Mouse (Mus musculus) subcutaneous adipose tissue, adult 2 months (tissue): ENCODE data around the gene Wfdc15a. TPM values are rescaled to one million over a fixed set of nuclear protein-coding genes. Genes with fewer than 3 reads are reported as not detected.

ENCODE experiments used
- polyA plus RNA-seq: library from polyadenylated mRNA; depleted of rRNA; stranded (reverse); fragments of >200 nt; gene quantifications from 2 replicates; pipeline ENCODE4 v1.2.3, GENCODE M21; 2012; ENCODE audit warnings: low replicate concordance; rRNA removed

Gene Wfdc15a
- not detected in 2 replicates for polyA plus RNA-seq

DNA sequence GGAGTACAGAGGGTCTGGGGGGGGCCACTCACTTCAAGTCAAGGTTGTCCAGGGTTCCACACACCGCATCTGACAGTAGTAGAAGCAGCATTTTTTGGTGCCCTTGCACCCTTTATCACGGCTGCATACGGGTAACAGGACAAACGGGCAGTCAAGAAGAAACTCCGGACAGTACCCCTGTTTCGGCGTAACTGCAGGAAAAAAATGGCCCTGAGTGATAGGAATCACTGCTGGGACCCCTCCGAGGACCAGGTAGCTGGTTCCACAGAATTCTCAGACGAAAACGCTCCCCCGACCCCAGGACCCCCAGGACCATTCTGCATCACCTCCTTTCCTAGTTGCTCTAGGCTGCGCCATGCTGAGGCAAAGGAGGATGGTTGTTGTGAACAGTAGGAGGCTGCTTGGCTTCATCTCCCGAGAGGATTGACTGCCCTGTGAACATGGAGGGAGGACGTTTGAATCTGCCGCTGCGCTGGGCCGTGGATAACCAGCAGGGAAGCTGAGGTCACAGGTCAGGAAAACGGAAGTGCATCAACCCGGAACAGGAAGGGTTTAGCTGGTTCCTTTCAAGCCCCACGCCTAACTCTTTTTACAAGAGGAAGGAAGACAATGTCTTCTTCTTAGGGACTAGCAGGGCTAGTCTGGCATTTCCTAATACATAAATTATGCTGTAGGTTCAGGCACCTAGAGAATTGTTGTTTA lies at the start of gene Wfdc15a:
TSS of gene Wfdc15a (minus strand) at position 505 of the 702 bp plus-strand sequence.

GRCm38 (mm10) chr2:164238366-164238765 lies 38.4 kb upstream of the Wfdc15a start, which contains the start of gene Svs2:
Gene Svs2 (minus strand): TSS chr2:164238466.

DNA sequence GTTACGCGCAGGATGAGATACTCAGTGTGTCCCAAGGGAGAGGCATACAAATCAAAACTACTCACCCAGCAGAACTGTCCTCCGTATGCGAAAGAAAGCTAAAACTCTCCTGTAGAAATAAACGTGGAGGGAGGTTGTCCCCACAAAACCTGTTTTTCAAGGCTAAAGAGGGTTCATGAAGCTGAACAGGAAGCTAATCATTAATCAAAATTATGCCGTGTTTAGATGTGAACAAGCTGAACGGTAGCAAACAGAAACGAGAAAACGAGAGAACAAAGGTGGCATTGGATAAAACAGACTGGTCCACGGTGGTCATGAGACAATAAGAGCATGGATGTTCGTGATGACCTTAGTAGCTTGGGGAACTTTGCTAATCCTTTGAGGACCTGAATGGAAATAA lies 21.6 kb upstream of the Wfdc15a start, which contains the start of gene Wfdc15b:
TSS of gene Wfdc15b (minus strand) at position 139 of the 400 bp plus-strand sequence.

GRCm38 (mm10) chr2:164190576-164190975 lies 9.4 kb downstream of the Wfdc15a start, which contains the start of gene Wfdc12:
Gene Wfdc12 (minus strand): TSS chr2:164190608.

DNA sequence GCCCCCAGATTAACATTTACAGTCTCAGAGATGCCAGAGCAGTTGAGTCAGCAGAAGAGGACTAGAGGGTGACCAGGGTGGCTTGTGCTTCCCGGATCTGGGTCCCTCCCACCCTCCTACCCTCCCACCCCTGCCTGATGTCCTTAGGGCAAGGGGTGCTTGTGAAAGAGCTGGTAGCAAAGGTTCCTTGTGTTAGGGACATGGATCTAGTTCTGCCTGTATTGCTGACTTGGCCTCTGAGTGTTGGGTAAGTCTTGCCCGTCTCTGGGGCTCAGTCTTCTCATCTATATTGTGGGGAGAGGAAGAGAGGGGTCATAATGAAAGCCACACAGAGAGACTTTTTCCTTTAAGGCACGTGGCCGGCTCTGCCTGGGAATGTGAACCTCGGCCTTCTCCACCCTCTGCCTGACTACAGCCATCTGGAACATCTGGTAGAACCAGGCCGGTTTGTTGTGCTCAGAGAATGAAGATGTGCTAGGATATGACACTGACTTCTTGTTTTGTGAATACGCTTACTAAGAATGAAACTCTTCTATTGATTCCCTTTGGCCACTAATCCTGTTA lies 17.2 kb downstream of the Wfdc15a start, which contains the start of gene Wfdc5:
TSS of gene Wfdc5 (minus strand) at position 51 of the 564 bp plus-strand sequence.

DNA sequence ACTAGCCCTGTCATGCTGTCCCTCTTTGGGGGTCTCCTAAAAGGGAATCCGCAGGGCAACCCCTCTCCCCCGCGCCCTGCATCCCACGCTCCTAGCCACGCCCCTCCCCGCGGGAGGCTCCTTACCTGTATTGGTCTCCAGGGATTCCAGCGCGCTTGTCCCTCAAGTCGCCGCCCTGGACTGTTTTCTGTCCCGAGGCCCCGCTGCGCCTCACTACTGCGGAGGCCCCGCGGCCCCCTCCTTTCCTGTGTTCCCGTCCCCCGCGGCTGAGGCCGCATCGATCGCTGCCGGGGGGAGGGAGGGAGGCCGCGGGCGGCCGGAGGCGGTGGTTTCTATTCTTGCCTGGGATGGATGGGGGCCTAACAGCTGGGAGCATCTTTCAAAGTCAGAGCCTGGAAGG lies 29.0 kb downstream of the Wfdc15a start, which contains the start of gene Kcns1:
TSS of gene Kcns1 (minus strand) at position 212 of the 400 bp plus-strand sequence.

Other genes starting within 250 kb of the Wfdc15a start
- 86.0 and 232 TPM in 2 replicates for gene Ywhab, start 205.2 kb downstream of the Wfdc15a start, polyA plus RNA-seq
- gene Pabpc1l, start 174.7 kb downstream of the Wfdc15a start, polyA plus RNA-seq, result 1.1 and 3.3 TPM in 2 replicates
- 11.5 and 16.5 TPM in 2 replicates for gene Stk4, start 129.8 kb downstream of the Wfdc15a start, polyA plus RNA-seq
- 49.5 and 50.0 TPM in 2 replicates for gene Tomm34, start 129.0 kb downstream of the Wfdc15a start, polyA plus RNA-seq
- gene Kcns1, start 29.0 kb downstream of the Wfdc15a start, polyA plus RNA-seq, result 0.22 TPM in 1 of 2 replicates, not detected in the other
- gene Wfdc5, start 17.4 kb downstream of the Wfdc15a start, polyA plus RNA-seq, result not detected in 2 replicates
- gene Wfdc12, start 9.5 kb downstream of the Wfdc15a start, polyA plus RNA-seq, result 0.40 and 1.9 TPM in 2 replicates
- 18.1 TPM in 1 of 2 replicates, not detected in the other for gene Wfdc15b, start 21.5 kb upstream of the Wfdc15a start, polyA plus RNA-seq
- 0.80 TPM in 1 of 2 replicates, not detected in the other for gene Svs2, start 38.3 kb upstream of the Wfdc15a start, polyA plus RNA-seq
- 0.17 TPM in 1 of 2 replicates, not detected in the other for gene Svs3b, start 56.5 kb upstream of the Wfdc15a start, polyA plus RNA-seq
- 2.5 TPM in 1 of 2 replicates, not detected in the other for gene Svs4, start 78.3 kb upstream of the Wfdc15a start, polyA plus RNA-seq
- 0.39 TPM in 1 of 2 replicates, not detected in the other for gene Svs3a, start 89.1 kb upstream of the Wfdc15a start, polyA plus RNA-seq
- not detected in 2 replicates for gene Svs6, start 116.6 kb upstream of the Wfdc15a start, polyA plus RNA-seq
- gene Svs5, start 132.6 kb upstream of the Wfdc15a start, polyA plus RNA-seq, result 0.23 and 8.3 TPM in 2 replicates
- gene Slpi, start 189.0 kb upstream of the Wfdc15a start, polyA plus RNA-seq, result 12.5 and 17.4 TPM in 2 replicates
- not detected in 2 replicates for gene Rbpjl, start 203.0 kb upstream of the Wfdc15a start, polyA plus RNA-seq
- 0.42 and 1.4 TPM in 2 replicates for gene Matn4, start 205.0 kb upstream of the Wfdc15a start, polyA plus RNA-seq
- gene Sdc4, start 243.8 kb upstream of the Wfdc15a start, polyA plus RNA-seq, result 23.4 and 58.2 TPM in 2 replicates